Mouse (Mus musculus) cerebellum, adult (tissue): ENCODE results near the gene Tmem63a.
"Not testable (repeated sequence)": the region's sequence is repeated elsewhere in the genome, so short reads cannot be mapped to it uniquely, and the experiment has no call there.

Experiments
- ATAC-seq: cut with Nextera tagmentation; 2 replicates; pipeline ENCODE4 v1.9.2; 2017; ENCODE audit warnings: mild to moderate bottlenecking, moderate library complexity, mixed read lengths; ENCODE audit not compliant: insufficient number of reproducible peaks, low FRiP score, low TSS enrichment

Tmem63a gene

DNA sequence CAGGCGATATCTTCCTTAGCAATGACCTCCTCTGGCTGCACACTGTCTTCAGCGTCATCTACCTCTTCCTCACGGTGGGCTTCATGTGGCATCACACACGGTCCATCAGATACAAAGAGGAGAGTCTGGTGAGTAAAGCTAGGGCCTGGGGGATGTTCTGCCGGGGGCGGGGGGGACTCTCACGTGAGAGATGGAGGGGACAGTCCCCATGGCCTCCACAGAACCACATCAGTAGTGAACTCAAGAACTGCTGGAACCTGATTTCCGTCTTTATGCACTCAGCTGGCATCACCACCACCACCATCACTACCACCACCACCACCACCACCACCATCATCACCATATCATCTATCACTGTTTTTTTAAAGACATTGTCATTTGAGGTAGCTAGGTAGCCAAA, 14.3 kb downstream of the Tmem63a start:
- no peak for ATAC-seq

DNA sequence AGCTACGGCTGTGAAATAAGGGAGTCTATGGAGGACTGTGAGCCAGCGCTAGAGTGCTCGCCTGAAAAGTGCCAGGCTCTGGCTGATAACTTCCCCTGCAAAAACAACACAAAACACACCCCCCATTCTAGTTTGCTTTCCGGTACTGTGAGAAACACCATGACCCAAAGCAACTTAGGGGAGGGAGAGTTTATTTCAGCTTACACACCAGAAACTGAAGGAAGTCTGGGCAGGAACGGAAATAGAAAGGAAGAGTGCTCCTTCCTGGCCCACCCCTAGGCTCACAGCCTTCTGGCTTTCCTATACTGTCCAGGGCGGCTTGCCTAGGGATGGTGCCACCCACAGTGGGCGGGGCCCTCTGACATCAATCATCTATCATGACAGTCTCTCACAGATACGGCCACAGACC, 14.8 kb downstream of the Tmem63a start:
- no peak for ATAC-seq

DNA sequence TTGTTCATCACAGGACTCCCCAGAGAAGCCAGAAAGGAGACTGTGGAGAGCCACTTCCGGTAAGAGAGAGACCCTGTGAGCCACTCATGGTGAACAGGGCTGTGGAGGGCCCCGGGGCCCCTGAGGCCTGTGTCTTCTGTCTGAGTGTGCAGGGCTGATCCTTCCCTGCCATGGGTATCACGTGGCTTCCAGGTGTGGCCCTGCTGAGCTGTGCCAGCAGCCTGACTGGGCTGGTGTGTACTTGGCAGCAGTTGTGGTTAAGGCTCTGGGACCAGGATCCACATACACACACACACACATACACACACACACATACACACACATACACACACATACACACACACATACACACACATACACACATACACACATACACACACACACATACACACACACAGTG, 15.8 kb downstream of the Tmem63a start:
- no peak for ATAC-seq

DNA sequence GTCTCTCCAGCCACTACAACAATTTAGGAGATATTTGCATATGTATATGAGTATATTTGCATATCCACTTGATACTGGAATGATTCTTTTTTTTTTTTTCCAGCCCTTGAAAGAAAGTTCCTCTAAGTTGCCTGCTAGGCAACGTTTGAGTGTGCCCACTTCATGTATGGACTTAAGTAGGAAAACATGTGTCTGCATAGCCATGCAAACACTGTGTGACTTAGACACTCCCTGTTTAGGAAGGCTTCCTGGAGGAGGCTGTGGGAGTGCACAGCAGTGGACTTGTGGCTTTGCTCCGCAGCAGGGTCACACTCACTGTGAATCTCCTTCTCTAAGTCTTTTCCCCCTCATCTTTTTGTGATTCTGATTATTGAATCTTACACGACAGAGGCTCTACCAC, 16.7 kb downstream of the Tmem63a start:
- no peak for ATAC-seq

DNA sequence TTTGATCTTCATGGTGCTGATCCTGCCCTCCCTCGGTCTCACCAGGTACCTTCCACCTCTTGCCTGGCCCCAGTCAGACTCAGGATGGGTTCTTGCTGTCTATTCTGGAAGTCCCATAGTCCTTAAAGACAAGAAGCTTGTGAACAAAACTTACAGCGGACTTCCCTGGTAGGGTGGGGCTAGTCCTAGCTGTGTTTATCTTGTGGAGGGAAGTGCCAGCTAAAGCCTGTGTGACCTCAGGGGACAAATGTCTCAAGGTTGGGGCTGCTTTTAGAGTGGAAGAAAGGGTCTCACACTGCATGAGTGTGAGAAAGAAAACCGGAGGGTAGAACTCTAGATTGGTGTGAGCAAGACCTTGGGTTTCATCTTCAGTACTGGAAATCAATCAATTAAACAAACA, 23.6 kb downstream of the Tmem63a start:
- ATAC-seq, result no peak

DNA sequence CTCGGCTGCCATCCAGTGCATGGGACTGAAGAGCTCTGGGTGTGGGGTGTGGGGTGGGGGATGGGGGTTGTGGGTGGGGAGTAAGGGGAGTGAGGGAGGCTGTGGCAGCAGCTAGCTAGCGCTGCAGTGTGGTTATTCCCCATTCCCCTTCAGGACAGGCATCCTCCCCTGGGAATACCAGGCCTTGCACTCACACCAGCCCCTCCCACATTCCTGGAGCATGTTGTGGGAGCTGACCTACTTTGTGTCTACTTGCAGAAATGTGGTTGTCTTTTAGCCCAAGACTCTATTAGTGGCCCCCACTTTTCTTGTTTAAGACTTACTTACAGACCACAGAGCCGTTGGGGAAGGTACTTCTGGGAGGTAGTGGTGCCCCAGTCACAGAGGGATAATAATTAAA, 24.4 kb downstream of the Tmem63a start:
- no peak for ATAC-seq

DNA sequence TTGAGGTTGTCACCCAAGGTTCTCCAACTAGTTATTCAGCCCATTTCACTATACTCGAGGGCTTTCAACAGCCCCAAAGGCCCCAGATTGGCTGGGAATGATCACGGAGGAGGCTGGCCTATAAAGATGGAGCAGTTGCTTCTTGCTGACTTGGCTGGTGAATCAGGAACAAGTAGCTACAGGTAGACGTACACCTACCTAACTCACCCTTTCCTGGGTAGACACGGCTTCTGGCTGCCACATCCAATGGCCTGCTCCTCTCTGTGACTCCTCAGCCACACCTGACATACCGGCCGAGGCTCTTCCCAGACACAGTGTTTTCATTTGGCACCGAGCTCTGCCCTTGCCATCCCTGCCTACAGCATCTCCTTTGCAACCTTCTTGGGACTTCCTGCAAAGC, 25.1 kb downstream of the Tmem63a start:
- no peak for ATAC-seq

DNA sequence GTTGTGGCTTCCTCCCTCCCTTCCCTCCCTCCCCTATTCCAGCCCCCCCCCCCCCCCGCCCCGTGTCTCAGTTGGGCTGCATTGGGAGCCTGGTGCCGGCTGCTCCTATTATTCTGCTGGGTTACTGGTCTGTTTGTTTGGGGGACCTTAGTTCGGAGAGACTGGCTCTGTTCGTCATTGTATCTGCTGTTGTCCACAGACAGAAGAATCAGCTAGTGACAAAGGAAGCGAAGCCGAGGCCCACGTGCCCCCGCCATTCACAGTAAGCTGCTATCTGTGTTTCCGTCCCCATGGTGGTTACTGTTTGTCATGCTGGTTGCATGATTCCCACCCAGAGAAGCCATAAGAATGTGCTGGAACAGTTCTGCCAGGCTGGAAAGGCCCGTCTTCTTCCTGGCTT, 30.8 kb downstream of the Tmem63a start:
- no peak for ATAC-seq

DNA sequence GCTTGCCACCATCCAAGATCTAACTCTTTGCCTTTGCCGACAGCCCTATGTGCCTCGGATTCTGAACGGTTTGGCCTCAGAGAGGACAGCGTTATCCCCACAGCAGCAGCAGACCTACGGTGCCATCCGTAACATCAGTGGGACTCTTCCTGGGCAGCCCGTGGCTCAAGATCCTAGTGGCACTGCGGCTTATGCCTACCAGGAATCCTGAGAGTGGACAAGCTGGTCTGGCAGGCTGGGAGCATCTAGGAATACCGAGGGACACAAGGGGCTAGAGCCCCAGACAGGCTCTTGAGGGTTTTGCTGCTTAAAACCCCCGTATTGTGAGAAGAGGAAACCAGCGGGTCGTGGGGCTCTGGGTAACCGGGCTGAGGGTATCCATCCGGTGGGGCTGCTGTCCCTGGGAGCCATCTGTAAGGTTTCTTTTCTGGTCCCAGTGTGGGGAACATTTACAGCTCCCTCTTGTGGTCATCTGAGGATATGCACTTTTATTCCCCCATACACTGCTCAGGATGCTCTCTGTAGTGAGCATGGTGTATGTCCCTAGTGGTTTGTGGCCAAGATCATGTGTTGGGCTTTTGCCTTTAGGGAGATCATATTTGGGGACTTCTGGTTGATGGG, 32.1 kb downstream of the Tmem63a start:
- no peak for ATAC-seq

DNA sequence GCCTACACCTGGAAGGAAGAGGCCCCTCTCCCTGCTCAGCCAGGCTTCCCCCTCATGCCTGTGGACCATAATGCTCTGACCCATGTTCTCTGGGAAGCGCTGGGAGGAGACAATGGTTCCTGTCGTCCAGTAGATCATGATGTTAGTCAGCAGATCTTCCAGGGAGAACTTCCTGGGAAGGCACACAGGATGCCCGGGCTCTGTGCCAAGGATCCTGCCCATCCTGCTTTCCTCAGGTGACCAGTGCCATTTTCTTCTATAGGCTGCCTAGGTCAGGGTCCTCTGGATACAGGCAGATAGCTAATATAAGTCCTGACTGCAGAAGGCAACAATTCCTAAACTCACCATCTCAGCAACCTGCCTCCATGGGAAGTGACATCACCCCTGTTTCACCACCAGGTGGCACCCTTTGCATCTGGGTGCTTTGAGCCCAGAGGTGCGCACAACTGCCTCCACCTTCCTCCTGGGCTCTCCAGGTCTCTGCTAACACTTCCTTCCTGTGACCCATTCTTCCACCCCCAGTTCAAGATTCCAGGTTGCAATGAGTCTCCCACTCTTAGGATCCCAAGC, 34.1 kb downstream of the Tmem63a start:
- ATAC-seq, result no peak

DNA sequence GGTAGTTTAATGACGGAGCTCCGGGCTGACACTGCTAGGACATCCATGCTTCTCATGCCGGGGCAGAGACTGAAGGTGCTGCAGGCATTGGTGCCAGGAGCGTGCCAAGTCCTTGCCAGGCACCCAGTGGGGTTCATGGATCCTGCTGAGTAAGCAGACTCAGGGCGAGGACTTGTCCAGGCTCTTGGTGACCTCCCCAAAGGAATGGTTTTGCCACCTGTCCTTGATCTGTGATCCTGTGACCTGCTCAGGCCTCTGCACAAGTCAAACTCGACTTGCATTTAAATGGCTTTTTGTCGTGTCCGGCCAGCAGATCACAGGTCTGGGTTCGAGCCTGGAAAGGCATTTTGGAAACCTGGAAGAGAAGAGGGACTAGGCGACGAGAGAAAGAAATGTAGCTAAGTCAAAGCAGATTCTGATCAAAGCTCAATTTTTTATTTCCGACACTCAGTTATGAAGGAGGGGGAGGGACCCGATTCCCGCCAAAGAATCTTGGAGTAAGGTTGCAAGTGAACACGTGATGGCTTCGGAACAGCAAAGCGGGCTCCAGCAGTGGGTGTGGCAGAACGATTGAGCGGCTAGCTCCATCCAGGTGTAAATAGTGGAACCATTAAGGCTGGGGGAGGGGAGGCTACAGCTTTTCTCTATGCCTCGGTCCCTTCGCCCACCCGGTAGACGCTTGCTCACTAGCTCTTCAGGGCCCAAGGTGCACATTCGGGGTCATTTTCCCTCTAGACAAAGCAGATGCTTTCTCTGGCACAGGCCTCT, 37.5 kb downstream of the Tmem63a start:
- ATAC-seq, result no peak

DNA sequence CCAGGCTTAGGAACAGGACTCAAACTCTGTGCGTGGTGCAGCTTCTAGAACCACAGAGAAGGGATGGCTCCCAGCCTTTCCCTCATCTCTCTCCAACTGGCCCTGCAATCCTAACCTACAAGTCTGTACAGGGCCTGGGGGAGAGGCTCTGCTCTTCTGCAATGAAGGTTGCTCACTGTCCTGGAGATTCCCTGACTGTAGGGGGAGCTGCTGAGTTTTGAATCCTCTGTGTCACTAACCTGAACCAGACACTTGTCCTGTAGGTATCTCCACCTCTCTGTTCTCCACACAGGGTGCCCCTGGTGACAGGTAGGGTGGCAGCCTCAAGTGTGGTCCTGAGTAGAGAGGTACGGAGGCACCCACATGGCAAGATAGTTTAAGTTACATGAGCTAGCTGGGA, 38.3 kb downstream of the Tmem63a start:
- no peak for ATAC-seq

DNA sequence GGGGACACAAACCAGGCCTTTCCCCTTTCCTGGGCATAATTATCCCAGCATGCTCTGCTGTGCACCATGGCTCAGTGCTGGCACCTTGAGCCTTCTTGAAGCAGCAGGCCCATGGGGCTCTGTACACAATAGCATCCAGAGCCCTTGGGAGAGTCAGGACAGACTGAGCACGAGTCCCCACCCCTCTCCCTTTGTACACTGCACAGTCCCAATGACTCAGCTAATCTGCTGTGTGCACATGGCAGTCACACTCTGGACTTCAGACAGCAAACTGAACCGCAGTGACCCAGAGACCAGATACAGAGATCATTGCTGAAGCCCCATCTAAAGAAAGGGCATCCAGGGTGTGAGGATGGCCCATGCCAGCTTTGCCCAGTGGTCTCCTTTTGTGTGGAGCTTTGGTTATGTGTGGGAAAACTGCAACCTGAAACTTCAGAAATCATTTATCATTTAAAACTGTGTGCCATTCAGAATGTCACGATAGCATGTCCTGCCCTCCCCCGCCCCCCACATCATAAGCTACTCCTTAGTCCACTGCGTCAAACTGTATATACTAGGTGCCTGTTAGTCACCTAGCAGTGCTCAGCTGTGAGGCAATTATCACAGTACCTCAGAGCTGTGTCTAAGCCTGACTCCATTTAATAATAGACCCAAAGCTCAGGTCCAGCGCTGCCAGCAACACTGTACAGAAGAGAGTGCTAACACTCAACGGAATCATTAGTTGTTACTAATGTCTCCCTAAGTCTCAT, 39.3 kb downstream of the Tmem63a start:
- ATAC-seq, result not testable (repeated sequence)

DNA sequence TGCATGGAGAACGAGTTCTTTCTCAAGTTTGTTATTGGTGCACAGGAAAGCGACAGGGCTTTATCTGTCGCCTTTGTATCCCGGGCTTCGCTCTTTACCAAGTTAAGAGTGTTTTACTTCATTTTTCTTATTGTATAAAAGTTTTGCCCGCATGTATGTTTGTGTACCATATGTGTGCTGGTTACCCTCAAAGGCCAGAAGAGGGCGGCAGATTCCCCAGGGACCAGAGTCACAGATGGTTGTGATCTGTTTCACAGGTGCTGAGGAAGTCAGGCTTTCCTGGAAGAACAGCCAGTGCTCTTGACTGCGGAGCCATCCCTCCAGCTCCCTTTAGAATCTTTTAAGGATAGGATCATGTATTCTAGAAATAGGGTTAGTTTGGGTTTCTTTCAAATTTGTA, 44.6 kb downstream of the Tmem63a start:
- no peak for ATAC-seq

DNA sequence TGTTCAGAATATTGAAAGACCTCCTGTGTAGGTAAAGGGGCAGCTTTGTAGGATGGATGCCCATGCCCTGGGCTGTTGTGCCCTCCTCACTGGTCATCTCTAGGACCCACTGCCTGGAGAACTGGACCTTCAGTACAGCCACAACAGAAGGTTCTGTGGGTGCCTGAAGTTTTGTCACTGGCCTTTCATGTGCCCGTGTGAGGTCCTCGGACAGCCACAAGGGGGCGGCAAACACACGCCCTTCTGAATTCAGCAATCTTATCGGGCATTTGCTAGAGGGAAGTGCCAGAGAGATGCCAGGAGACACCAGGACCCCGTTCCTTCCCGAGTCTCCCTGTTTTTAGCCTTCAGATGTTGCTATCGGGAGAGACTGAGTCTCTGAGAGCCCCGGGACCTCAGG, 45.6 kb downstream of the Tmem63a start:
- peak; percentile 59 for ATAC-seq

DNA sequence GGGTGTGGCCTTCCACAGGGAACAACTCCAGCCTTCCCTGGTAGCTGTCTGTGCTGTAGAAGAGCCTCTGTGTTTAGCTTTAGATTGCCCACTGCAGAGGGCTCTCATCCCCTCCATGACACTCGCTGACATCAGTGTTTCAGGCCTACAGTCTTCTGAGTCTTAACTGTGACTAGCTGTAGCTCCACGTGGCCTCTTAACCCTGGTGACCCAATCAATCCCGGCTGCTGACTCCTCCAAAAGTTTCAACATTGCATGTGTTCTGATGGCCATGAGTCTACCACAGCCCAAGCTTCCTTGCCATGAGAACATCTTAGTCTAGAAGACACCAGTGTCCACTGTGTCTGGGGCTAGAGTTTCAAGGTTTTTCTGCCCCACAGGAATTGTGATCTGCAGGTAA, 48.5 kb downstream of the Tmem63a start:
- no peak for ATAC-seq

DNA sequence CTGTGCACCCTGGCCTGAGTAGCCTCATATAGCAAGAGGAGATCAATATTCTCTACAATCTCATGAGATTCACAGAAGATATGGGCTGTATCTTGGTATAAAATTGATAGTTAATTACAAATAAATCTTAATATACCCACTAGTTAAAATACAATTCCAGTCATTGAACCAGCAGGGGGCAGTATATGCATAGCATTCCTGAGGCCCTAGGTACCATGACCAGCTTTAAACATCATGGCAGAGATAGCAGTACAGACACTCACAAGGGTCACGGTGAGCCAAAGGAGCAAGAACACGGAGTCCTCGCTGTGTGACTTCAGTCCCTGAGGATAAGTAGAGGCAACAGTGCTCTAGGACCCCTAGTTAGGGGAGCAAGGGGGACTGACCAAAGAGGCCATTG, 50.0 kb downstream of the Tmem63a start:
- no peak for ATAC-seq

DNA sequence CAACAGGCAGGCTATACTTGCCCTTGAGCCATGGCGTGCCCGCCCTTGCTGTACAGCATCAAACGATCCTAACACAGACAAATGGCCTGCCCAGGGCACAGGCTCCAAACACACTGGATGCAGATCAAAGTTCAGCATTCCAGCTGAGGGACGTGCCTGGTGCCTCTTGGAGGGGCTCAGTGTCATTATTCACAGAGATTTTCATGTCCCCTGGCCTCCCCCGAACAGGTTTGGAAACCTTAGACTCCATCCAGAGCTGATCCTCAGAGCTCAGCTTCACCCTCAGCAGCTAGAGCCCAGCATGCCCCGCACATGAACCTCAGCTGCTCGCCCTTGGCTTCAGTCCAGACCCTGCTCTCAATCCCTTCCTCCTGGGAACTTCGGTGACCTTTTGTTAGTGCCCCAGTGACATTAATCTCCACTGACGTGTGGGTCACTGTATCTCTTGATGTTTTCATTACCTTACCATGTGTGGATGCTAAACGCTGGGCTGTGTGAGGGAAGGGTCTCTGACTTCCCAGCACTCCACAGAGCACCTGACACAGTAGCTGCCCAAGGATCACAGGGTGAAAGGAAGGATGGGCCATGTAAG, 58.5 kb downstream of the Tmem63a start:
- ATAC-seq, result no peak

DNA sequence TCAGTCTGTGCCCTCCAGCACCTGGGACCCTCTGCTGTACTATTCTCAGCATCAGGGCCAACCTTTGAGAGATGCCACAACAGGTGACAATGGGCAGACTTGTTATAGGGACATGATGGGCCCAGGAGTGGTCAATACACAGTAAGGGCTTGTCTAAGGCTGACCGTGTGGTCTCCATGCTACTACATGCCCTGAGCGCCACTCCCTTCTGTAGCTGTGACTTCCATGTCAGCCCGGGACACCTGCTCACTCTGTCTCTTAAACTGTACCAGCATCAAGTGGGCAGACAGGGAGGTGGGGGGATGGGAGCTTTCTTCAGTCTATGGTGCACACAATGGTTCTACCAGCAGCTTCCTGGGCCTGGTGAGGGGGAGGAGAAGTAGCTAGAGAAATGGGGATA, 59.1 kb downstream of the Tmem63a start:
- ATAC-seq, result no peak

DNA sequence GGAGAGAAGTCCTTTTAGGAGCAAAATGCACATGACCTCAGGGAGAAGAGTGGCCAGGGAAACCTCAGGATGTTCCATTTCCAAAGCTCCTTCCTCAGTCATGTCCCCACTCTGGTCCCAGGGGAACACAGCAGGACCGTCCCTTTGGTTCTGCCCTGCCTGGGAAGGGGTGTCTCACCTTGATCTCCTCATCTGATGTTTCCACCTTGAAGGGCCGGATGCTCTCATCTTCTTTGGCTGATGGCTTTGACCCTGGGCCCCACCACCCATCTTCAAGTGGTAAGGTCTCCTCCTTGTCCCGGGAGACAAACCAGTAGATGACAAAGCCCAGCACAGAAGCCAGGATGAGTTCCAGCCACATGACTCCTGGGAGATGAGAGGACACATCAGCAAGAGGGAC, 59.5 kb downstream of the Tmem63a start:
- no peak for ATAC-seq

DNA sequence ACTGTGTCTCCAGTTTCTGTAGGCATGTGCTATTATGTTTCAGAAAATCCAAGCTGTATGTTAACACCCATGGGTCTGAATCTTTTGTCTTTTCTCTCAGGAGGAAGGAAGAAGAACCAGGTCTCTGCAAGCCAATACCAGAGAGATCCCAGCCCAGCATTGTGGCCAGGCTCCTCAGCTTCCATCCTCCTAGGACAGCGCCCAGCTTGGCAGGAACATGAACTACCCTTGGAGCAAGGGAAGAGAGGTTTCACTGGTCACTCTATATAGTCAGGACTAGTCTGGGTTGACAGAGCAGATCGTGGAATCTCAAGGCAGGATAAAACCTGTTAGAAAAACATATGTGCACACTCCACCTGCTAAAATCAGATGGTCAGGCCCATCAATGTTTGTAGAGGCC, 61.6 kb downstream of the Tmem63a start:
- ATAC-seq, result no peak
